Mouse (Mus musculus) G1E (cell line): ENCODE measurements at regions not wholly inside any gene's neighbourhood (a gene's known extent, or its start where the extent isn't known, plus 50 kb on each side); places are given as distances from the start of the nearest gene placed in this dataset.

Experiments used
- ATAC-seq: 2 replicates; pipeline ENCODE4 v1.8.0; 2016; ENCODE audit warnings: mild to moderate bottlenecking; ENCODE audit not compliant: insufficient number of reproducible peaks, poor library complexity, low FRiP score, severe bottlenecking; ENCODE audit errors: extremely low read depth
- DNase-seq: peaks from one replicate; pipeline ENCODE4 v3.0.0; 2012; ENCODE audit warnings: low spot score
- H3K27me3 ChIP-seq: 2 replicates; pipeline ENCODE4 v1.6.1; 2012; ENCODE audit warnings: mild to moderate bottlenecking, low read length, inconsistent platforms; ENCODE audit not compliant: insufficient read depth
- H3K36me3 ChIP-seq: replicated peaks from 2 replicates; pipeline ENCODE3; 2012; ENCODE audit warnings: mild to moderate bottlenecking, inconsistent platforms
- H3K4me1 ChIP-seq: 2 replicates; pipeline ENCODE4 v1.6.1; 2012; ENCODE audit warnings: low read depth, low read length, inconsistent platforms, mixed read lengths; ENCODE audit not compliant: insufficient read depth
- H3K4me3 ChIP-seq: 2 replicates; pipeline ENCODE4 v1.5.1; 2012; ENCODE audit warnings: low read depth, mild to moderate bottlenecking, inconsistent platforms, low read length, moderate library complexity, mixed read lengths
- H3K9me3 ChIP-seq: replicated peaks from 2 replicates; pipeline ENCODE4 v1.6.1; 2012; ENCODE audit warnings: inconsistent platforms
- CTCF ChIP-seq: IDR thresholded peaks from 2 replicates; pipeline ENCODE4 v1.5.1; 2012; ENCODE audit warnings: low read depth, low read length, inconsistent platforms, mixed read lengths
- GATA1 ChIP-seq: IDR thresholded peaks from 2 replicates; pipeline ENCODE4 v1.6.1; 2012; ENCODE audit warnings: borderline replicate concordance, low read length, inconsistent platforms, mixed read lengths
- GATA2 ChIP-seq: IDR thresholded peaks from 2 replicates; pipeline ENCODE4 v1.6.1; 2012; ENCODE audit warnings: low read depth, low read length, inconsistent platforms, borderline replicate concordance
- POLR2AphosphoS5 ChIP-seq: IDR thresholded peaks from 2 replicates; pipeline ENCODE4 v1.6.1; 2012; ENCODE audit warnings: low read depth, low read length, inconsistent platforms; ENCODE audit not compliant: insufficient replicate concordance
- TAL1 ChIP-seq: conservative IDR thresholded peaks from 2 replicates; pipeline ENCODE4 v1.6.1; 2012; ENCODE audit warnings: low read depth, low read length, inconsistent platforms, mixed read lengths

GRCm38 (mm10) chr9:50395543-50395942 lies 50.8 kb upstream of the Rpl10-ps3 start:
- Histone ChIP-seq H3K27me3 (no peaks in the 10 kb centered on the region), H3K4me3 (no peak overlapping the region), H3K4me1 (no peaks in the 10 kb centered on the region), H3K36me3 (no peaks in the 10 kb centered on the region), H3K9me3 (no peaks in the 10 kb centered on the region)
- no peak for TF ChIP-seq GATA1
- TF ChIP-seq POLR2AphosphoS5, result no peak
- TF ChIP-seq CTCF, result no peak
- no peak for TF ChIP-seq TAL1
- no peak for TF ChIP-seq GATA2
- no peak for ATAC-seq
- no peak for DNase-seq

GRCm38 (mm10) chr9:50396051-50396450 lies 51.3 kb upstream of the Rpl10-ps3 start:
- TF ChIP-seq GATA1, result no peak
- TF ChIP-seq POLR2AphosphoS5, result no peak
- TF ChIP-seq TAL1, result no peak
- no peak for TF ChIP-seq CTCF
- TF ChIP-seq GATA2, result no peak
- H3K27me3 ChIP-seq, result no peaks in the 10 kb centered on the region
- H3K36me3 ChIP-seq, result no peaks in the 10 kb centered on the region
- H3K9me3 ChIP-seq, result no peaks in the 10 kb centered on the region
- no peaks in the 10 kb centered on the region for H3K4me1 ChIP-seq
- ATAC-seq (no peak), DNase-seq (no peak)
- H3K4me3 ChIP-seq, result no peak overlapping the region

- Histone ChIP-seq H3K36me3 (no peaks in the 10 kb centered on the region), H3K4me3 (no peak overlapping the region), H3K27me3 (peaks cover 11% of the 10 kb centered on the region), H3K9me3 (no peaks in the 10 kb centered on the region), H3K4me1 (no peaks in the 10 kb centered on the region)
- ATAC-seq (no peak), DNase-seq (no peak)
- TF ChIP-seq GATA1, result no peak
- TF ChIP-seq CTCF, result no peak
- TF ChIP-seq POLR2AphosphoS5, result no peak
- TF ChIP-seq TAL1, result no peak
- no peak for TF ChIP-seq GATA2
Observed at GRCm38 (mm10) chr9:50408396-50408795, 63.6 kb upstream of the Rpl10-ps3 start.

- DNase-seq, result no peak
Observed at GRCm38 (mm10) chr9:50408845-50409244, 64.1 kb upstream of the Rpl10-ps3 start.

GRCm38 (mm10) chr9:50412986-50413385 lies 68.2 kb upstream of the Rpl10-ps3 start:
- DNase-seq (no peak), ATAC-seq (no peak)
- H3K4me1 ChIP-seq, result peaks cover 8% of the 10 kb centered on the region; the same call in 1 of the 2 replicates
- H3K9me3 ChIP-seq, result no peaks in the 10 kb centered on the region
- no peak overlapping the region for H3K4me3 ChIP-seq
- peaks cover 11% of the 10 kb centered on the region; the same call in 1 of the 2 replicates for H3K27me3 ChIP-seq
- H3K36me3 ChIP-seq, result no peaks in the 10 kb centered on the region
- no peak for TF ChIP-seq GATA2
- TF ChIP-seq GATA1, result no peak
- no peak for TF ChIP-seq POLR2AphosphoS5
- no peak for TF ChIP-seq CTCF
- TF ChIP-seq TAL1, result no peak

More at GRCm38 (mm10) chr9:50408845-50409244, 64.1 kb upstream of the Rpl10-ps3 start:
- Histone ChIP-seq H3K27me3 (peaks cover 11% of the 10 kb centered on the region), H3K36me3 (no peaks in the 10 kb centered on the region), H3K4me3 (no peak overlapping the region), H3K9me3 (no peaks in the 10 kb centered on the region), H3K4me1 (no peaks in the 10 kb centered on the region)
- TF ChIP-seq TAL1 (no peak), POLR2AphosphoS5 (no peak), GATA2 (no peak), GATA1 (no peak)
- ATAC-seq, result no peak

GRCm38 (mm10) chr9:50413514-50414335 lies 69.0 kb upstream of the Rpl10-ps3 start:
- DNase-seq, result no peak
- Histone ChIP-seq H3K36me3 (no peaks in the 10 kb centered on the region), H3K9me3 (no peaks in the 10 kb centered on the region), H3K4me3 (no peak overlapping the region), H3K27me3 (peaks cover 7% of the 10 kb centered on the region; the same call in 1 of the 2 replicates), H3K4me1 (peaks cover 8% of the 10 kb centered on the region; the same call in 1 of the 2 replicates)
- no peak for ATAC-seq
- TF ChIP-seq POLR2AphosphoS5, result no peak
- TF ChIP-seq GATA2, result no peak
- TF ChIP-seq TAL1, result no peak
- no peak for TF ChIP-seq GATA1
- no peak for TF ChIP-seq CTCF
